Mouse (Mus musculus) liver, postnatal 0 days (tissue): ENCODE measurements around the gene Trib2. TPM values are rescaled to one million over a fixed set of nuclear protein-coding genes. Genes with fewer than 3 reads are reported as not detected.

Experiments used
- ATAC-seq: fragments of 200-750 bp; cut with Nextera tagmentation; 2 replicates; pipeline ENCODE4 v1.8.0; 2017; ENCODE audit warnings: mild to moderate bottlenecking, moderate library complexity
- DNase-seq: peaks from one replicate; pipeline ENCODE4 v3.0.0-alpha.2; 2016
- H3K27ac ChIP-seq: fragments of 300-500 bp; sonication (generic); 2 replicates; pipeline ENCODE4 v1.5.1; 2014; ENCODE audit warnings: antibody characterized with exemption, moderate library complexity, mild to moderate bottlenecking, low read depth
- H3K27me3 ChIP-seq: fragments of 300-500 bp; sonication (generic); 2 replicates; pipeline ENCODE4 v1.6.1; 2014; ENCODE audit warnings: low read length, control low read depth, mixed read lengths; ENCODE audit not compliant: insufficient read depth
- H3K36me3 ChIP-seq: fragments of 300-500 bp; sonication (generic); replicated peaks from 2 replicates; pipeline ENCODE4 v1.6.1; 2014; ENCODE audit warnings: mild to moderate bottlenecking, control low read depth, low read length, moderate library complexity, mixed read lengths; ENCODE audit not compliant: insufficient read depth
- H3K4me1 ChIP-seq: fragments of 300-500 bp; sonication (generic); 2 replicates; pipeline ENCODE4 v1.6.1; 2014; ENCODE audit warnings: antibody characterized with exemption, mild to moderate bottlenecking, control low read depth; ENCODE audit not compliant: insufficient read depth
- H3K4me2 ChIP-seq: fragments of 300-500 bp; sonication (generic); 2 replicates; pipeline ENCODE4 v1.6.1; 2014; ENCODE audit warnings: low read depth, mild to moderate bottlenecking, low read length, moderate library complexity, mixed read lengths
- H3K4me3 ChIP-seq: fragments of 300-500 bp; sonication (generic); 2 replicates; pipeline ENCODE4 v1.5.1; 2014; ENCODE audit warnings: low read depth, low read length
- H3K9ac ChIP-seq: fragments of 300-500 bp; sonication (generic); replicated peaks from 2 replicates; pipeline ENCODE4 v1.6.1; 2014; ENCODE audit warnings: mild to moderate bottlenecking, moderate library complexity
- H3K9me3 ChIP-seq: fragments of 300-500 bp; sonication (generic); 2 replicates; pipeline ENCODE4 v1.6.1; 2016; ENCODE audit warnings: mild to moderate bottlenecking, control low read depth, low read length, mixed read lengths
- CTCF ChIP-seq: sonication (generic); IDR thresholded peaks from 2 replicates; pipeline ENCODE4 v1.5.1; 2016; ENCODE audit warnings: antibody characterized with exemption, low read depth
- EP300 ChIP-seq: IDR thresholded peaks from 2 replicates; pipeline ENCODE4 v1.6.1; 2016; ENCODE audit warnings: antibody characterized with exemption, low read depth, mild to moderate bottlenecking
- WGBS: fragments of 180-500 bp; shearing (Covaris S2); extraction: QIAGEN DNeasy Blood & Tissue Kit; methylation state at CpG from one replicate; pipeline ENCODE4 v1.1.7; 2014; ENCODE audit not compliant: insufficient replicate concordance; 5-methylcytosine and 5-hydroxymethylcytosine counted together
- polyA plus RNA-seq: library from polyadenylated mRNA; unstranded; fragments of >200 nt; fragmentation: Nextera tagmentation; extraction: Ambion mirVana; gene quantifications from 2 replicates; pipeline ENCODE4 v1.2.1, GENCODE M21; 2015

Gene Trib2
- polyA plus RNA-seq, 1 experiment from 2014 or later = 2.6 TPM

DNA sequence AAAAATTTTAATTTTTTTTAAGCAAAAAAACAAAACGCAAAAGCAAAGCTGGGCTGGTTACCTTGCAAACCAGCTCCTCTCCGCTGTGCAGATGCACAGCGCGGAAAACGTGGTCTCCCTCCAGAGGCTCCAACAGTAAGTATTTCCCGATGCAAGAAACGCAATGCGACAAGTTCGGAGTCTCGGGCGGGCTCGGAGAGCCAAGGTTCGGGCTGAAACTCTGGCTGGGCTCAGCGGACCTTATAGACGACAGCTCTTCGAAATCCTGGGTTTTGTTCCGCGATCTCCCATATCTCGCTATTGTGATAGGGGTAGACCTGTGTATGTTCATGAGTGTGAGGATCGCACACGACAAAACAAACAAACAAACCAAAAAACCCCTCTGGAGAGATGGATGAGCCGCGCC, 1.5 kb downstream of the Trib2 start:
- DNase-seq (peak; percentile 25), ATAC-seq (no peak)
- under 1% methylated on average over 23 of the region's 23 CpGs for WGBS
- Histone ChIP-seq H3K9ac (peak overlapping the region; percentile 67), H3K27me3 (peaks cover 9% of the 10 kb centered on the region), H3K4me3 (peak overlapping the region; percentile 67), H3K27ac (peak overlapping the region; percentile 64; the same call in 1 of the 2 replicates), H3K4me2 (peak overlapping the region; percentile 90), H3K4me1 (peaks cover 5% of the 10 kb centered on the region), H3K9me3 (no peaks in the 10 kb centered on the region), H3K36me3 (no peaks in the 10 kb centered on the region)
- TF ChIP-seq CTCF (no peak), EP300 (no peak)

DNA sequence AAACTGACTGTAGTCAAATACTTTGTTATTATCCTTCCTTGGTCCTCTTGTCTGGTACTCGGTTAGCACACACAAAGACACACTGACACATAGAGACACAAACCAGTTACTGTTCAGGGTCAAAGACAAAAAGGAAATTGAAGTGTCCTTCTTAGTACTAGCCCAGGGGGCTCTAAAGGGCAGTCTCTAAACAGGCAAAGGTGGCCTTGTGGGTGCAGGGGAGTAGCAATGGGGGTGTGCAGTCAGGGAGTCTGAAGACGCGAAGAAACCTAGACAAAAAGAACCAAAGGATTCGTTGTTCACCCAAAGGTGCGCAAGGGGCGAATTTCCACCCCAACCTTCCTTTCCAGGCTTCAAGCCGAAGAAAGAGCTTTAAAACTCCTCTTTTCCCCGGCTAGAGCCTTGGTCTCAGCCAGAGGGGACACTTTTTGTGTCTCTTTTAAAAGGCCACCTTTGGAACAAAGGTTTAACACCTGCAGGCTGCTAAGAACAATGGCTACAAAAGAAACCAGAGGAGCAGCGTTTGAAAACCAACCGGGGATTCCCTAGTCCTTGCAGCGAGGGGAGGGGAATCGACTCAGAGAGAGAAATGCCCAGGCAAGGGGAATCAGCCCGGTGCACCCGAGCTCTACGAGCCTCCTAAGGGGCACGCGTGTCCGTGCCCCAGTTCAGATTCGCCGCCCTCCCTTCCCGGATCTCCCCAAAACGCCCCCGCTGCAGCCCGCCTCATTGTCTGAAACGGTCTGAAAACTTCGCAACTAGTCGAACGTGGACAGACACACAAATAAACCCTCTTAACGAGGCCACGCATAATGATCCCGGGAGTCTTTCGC, 2.3 kb downstream of the Trib2 start:
- 2% methylated on average over 32 of the region's 32 CpGs for WGBS
- peak overlapping the region; percentile 67 for H3K4me3 ChIP-seq
- no peak for ATAC-seq
- peak; percentile 26 for DNase-seq
- peak overlapping the region; percentile 26 for H3K27ac ChIP-seq
- H3K9me3 ChIP-seq = no peaks in the 10 kb centered on the region
- no peak for TF ChIP-seq CTCF
- no peak for TF ChIP-seq EP300
- H3K4me1 ChIP-seq = peaks cover 5% of the 10 kb centered on the region
- peaks cover 9% of the 10 kb centered on the region for H3K27me3 ChIP-seq
- H3K9ac ChIP-seq = peak overlapping the region; percentile 67
- H3K4me2 ChIP-seq = peak overlapping the region; percentile 90
- H3K36me3 ChIP-seq = no peaks in the 10 kb centered on the region

DNA sequence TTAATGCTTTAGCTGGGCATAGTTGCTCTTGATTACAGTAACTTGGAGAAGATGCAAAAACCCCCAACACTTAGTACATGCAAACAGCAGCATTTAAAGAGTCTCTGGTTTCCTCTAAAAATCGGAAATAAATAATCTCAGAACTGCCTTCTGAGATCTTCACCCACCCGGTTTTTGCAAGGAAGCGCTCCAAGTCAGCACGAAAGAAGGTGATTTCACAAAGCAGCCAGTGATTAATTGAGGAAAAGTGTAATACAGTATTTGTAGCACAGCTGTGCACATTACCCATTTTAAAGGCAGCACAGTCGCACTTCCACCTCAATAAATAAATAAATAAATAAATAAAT, 2.9 kb downstream of the Trib2 start:
- Histone ChIP-seq H3K4me3 (peak overlapping the region; percentile 67), H3K4me1 (peaks cover 5% of the 10 kb centered on the region), H3K9me3 (no peaks in the 10 kb centered on the region), H3K27ac (no peak overlapping the region), H3K36me3 (no peaks in the 10 kb centered on the region), H3K9ac (no peak overlapping the region), H3K27me3 (peaks cover 9% of the 10 kb centered on the region), H3K4me2 (peak overlapping the region; percentile 90)
- no peak for DNase-seq
- WGBS = 22% methylated on average over 5 of the region's 5 CpGs
- ATAC-seq = no peak
- no peak for TF ChIP-seq EP300
- TF ChIP-seq CTCF = no peak

DNA sequence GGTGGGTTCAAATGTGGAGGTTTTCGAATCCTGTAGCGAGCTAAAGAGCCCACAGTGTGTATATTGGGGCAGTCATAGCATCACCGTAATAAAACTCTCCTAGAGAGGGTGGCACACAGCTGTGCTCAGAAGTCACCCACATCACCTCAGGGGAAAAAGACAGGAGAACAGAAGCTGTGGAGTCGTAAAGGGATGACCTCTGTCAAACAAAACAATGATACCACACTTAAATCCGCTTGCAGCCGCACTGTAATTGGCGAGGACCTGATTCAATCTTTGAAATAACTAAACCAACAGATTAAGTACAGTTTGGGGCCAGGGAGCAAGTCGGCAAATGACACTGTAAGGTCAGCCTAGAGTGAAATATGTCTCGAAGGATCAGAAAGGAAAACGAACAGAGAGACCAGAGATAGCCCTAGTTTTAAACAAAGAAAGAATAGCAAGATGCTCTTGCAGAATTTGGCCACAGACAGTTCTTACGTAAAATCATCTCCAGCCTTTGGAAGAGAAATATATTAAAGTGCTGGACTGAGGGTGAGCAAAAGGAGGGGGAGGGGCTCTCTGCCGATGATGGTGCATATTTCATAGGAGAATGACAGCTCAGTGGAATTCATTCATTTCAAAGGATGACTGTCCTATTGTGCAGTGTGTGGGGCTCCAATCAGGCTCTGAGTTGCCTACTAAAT, 3.4 kb downstream of the Trib2 start:
- Histone ChIP-seq H3K4me1 (peaks cover 5% of the 10 kb centered on the region), H3K4me2 (peak overlapping the region; percentile 90), H3K9ac (no peak overlapping the region), H3K27ac (no peak overlapping the region), H3K36me3 (no peaks in the 10 kb centered on the region), H3K4me3 (peak overlapping the region; percentile 67), H3K27me3 (peaks cover 9% of the 10 kb centered on the region), H3K9me3 (no peaks in the 10 kb centered on the region)
- DNase-seq (no peak), ATAC-seq (no peak)
- TF ChIP-seq CTCF = no peak
- 38% methylated on average over 12 of the region's 12 CpGs for WGBS

DNA sequence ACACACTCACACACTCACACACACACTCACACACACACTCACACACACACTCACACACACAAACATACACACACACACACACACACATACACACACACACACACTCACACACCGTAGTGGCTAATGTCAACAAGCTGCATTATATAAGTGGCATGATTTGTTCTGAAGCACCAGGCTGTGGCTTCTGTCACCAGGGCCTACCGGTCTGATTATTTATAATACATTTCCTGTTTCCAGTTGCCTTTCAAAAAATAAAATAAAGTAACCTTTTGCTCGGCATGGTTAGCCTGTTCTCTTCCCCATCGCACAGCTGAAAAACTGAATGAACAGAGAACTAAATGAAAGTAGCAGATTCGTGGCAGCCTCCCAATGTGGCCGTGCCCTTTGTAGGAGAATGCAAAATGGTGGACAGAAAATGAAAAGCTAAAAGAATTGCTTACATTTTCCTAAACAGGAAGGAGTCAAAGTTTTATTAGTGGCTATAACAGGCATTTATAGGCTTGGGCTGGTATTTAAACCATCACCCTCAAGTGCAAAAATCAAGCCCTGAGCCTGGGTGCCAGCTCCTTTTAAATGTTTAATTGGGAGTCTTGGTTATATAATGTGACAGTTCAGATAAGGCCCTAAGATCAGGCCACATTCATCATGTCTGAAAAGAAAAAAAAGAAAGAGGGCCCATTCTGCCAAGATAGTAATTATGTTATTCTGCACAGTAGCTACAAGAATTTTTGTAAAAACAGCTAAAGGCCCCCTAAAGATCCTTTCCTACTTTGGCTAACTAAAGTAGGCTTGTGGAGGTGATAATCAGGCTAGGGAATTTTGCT, 4.4 kb downstream of the Trib2 start:
- 49% methylated on average over 6 of the region's 6 CpGs for WGBS
- peaks cover 2% of the 10 kb centered on the region for H3K4me1 ChIP-seq
- peak overlapping the region; percentile 90 for H3K4me2 ChIP-seq
- 0 out of 2 replicates have a peak overlapping the region, but pooled peaks have one; percentile 67 for H3K4me3 ChIP-seq
- no peak for ATAC-seq
- H3K27ac ChIP-seq = no peak overlapping the region
- H3K9ac ChIP-seq = no peak overlapping the region
- no peaks in the 10 kb centered on the region; the same call in 1 of the 2 replicates for H3K36me3 ChIP-seq
- DNase-seq = no peak
- TF ChIP-seq CTCF = no peak
- TF ChIP-seq EP300 = no peak
- no peaks in the 10 kb centered on the region for H3K9me3 ChIP-seq
- peaks cover 8% of the 10 kb centered on the region for H3K27me3 ChIP-seq

DNA sequence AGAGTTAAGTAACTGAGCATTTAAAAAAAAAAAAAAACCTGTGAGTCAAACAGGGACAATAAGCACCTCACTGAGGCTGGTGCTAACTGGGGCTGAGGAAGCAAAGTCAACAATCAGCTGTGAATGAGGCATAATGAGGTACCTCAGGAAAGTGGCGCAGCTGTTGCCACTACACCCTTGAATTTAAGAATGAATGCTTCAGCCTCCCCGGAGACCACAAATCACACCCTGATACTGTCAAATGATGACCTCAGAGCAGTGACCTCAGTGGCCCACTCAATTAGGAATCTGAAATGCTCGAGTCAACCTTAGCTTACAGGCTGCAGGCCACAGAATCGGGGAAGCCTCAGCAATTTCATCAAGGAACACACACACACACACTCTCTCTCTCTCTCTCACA, 5.0 kb downstream of the Trib2 start:
- Histone ChIP-seq H3K9ac (no peak overlapping the region), H3K4me2 (no peak overlapping the region), H3K4me1 (no peaks in the 10 kb centered on the region), H3K9me3 (no peaks in the 10 kb centered on the region), H3K27me3 (peaks cover 5% of the 10 kb centered on the region), H3K27ac (no peak overlapping the region), H3K36me3 (no peaks in the 10 kb centered on the region; the same call in 1 of the 2 replicates), H3K4me3 (no peak overlapping the region)
- TF ChIP-seq EP300 (no peak), CTCF (no peak)
- DNase-seq = no peak
- WGBS = 47% methylated on average over 4 of the region's 4 CpGs
- no peak for ATAC-seq
